ENCODE assay signal across 11 mouse cellular contexts in genomic region chr11:50252166-50252565, GRCm38 (mm10). TPM values are rescaled to one million over a fixed set of nuclear protein-coding genes. Genes with fewer than 3 reads are reported as not detected.
DNase-seq lines count a peak whose midpoint lies in the region; ATAC-seq and TF ChIP-seq lines count a peak whose summit lies in the region.
"Had no signal": no experiment of that assay in that cellular context is flagged by ENCODE, and none has a peak within 500 bp of the region (broad histone marks: within the 10 kb centered on the region; RNA-seq: fewer than 3 reads in every experiment).

No protein-coding gene starts in this region.

- no peaks in the 10 kb centered on the region for H3K27me3 ChIP-seq in lung, embryonic 15.5 days
- H3K27me3 ChIP-seq in embryonic facial prominence, embryonic 10.5 days (replicated peaks; ENCODE audit: low read depth, poor library complexity, severe bottlenecking): no peaks in the 10 kb centered on the region
- no peaks in the 10 kb centered on the region for H3K27me3 ChIP-seq in limb, embryonic 10.5 days (ENCODE audit: low read depth, poor library complexity, severe bottlenecking)
- H3K27me3 ChIP-seq: heart, embryonic 15.5 days had no signal

- no peak overlapping the region for H3K9ac ChIP-seq in lung, embryonic 15.5 days
- H3K9ac ChIP-seq: heart, embryonic 15.5 days had no signal

- no peak overlapping the region for H3K4me2 ChIP-seq in lung, embryonic 15.5 days
- H3K4me2 ChIP-seq: heart, embryonic 15.5 days had no signal

- no peak for ATAC-seq in lung, embryonic 15.5 days (ENCODE audit: borderline replicate concordance, extremely low read depth, low FRiP score, low TSS enrichment)

- H3K4me3 ChIP-seq in lung, embryonic 15.5 days: no peak overlapping the region
- no peak overlapping the region for H3K4me3 ChIP-seq in lung, adult 2 months (replicated peaks; ENCODE audit: extremely low read depth, low read depth, low read length)
- H3K4me3 ChIP-seq in embryonic facial prominence, embryonic 10.5 days: no peak overlapping the region
- H3K4me3 ChIP-seq in limb, embryonic 10.5 days: no peak overlapping the region
- H3K4me3 ChIP-seq: heart, embryonic 15.5 days had no signal

- no peak for DNase-seq in lung, adult 2 months
- DNase-seq in NIH3T3 (ENCODE audit: low read depth): peak; percentile 92
- DNase-seq in embryonic facial prominence, embryonic 10.5 days (ENCODE audit: low spot score): peak; percentile 70
- DNase-seq in limb, embryonic 10.5 days (ENCODE audit: low spot score): no peak
- no peak for DNase-seq in urinary bladder, postnatal 25 days (ENCODE audit: low spot score)
- DNase-seq in right cerebral cortex, postnatal 10 days (ENCODE audit: low spot score in 2 of 2): no peak
- no peak for DNase-seq in right cerebral cortex, postnatal 36 days (ENCODE audit: low spot score in 2 of 2)
- DNase-seq: adrenal gland, adult 2 months; right cerebral cortex, postnatal 25 days had no signal

- no peak for TF ChIP-seq CTCF in lung, adult 2 months (IDR thresholded peaks at IDR 0.05; ENCODE audit: insufficient read depth, low read length)

- peaks cover 10% of the 10 kb centered on the region; the same call in 1 of the 2 replicates for H3K4me1 ChIP-seq in lung, embryonic 15.5 days
- H3K4me1 ChIP-seq in lung, adult 2 months (ENCODE audit: control insufficient read depth, insufficient read depth, low read length): no peaks in the 10 kb centered on the region
- H3K4me1 ChIP-seq in embryonic facial prominence, embryonic 10.5 days: peaks cover 25% of the 10 kb centered on the region
- H3K4me1 ChIP-seq in limb, embryonic 10.5 days: peaks cover 16% of the 10 kb centered on the region

- H3K9me3 ChIP-seq in lung, embryonic 15.5 days: no peaks in the 10 kb centered on the region
- no peaks in the 10 kb centered on the region for H3K9me3 ChIP-seq in embryonic facial prominence, embryonic 10.5 days
- H3K9me3 ChIP-seq in limb, embryonic 10.5 days (replicated peaks): no peaks in the 10 kb centered on the region
- H3K9me3 ChIP-seq: heart, embryonic 15.5 days had no signal

- H3K27ac ChIP-seq in lung, embryonic 15.5 days: 0 out of 2 replicates have a peak overlapping the region, but pooled peaks have one; percentile 9
- H3K27ac ChIP-seq in embryonic facial prominence, embryonic 10.5 days (replicated peaks): peak overlapping the region; percentile 79
- peak overlapping the region; percentile 72 for H3K27ac ChIP-seq in limb, embryonic 10.5 days
- H3K27ac ChIP-seq: heart, embryonic 15.5 days had no signal

- H3K36me3 ChIP-seq in lung, embryonic 15.5 days: peaks cover 10% of the 10 kb centered on the region; the same call in 1 of the 2 replicates
- H3K36me3 ChIP-seq in embryonic facial prominence, embryonic 10.5 days (replicated peaks): peaks cover 25% of the 10 kb centered on the region
- H3K36me3 ChIP-seq in limb, embryonic 10.5 days: peaks cover 22% of the 10 kb centered on the region

- 39% methylated on average over 3 of the region's 3 CpGs for WGBS in lung, embryonic 15.5 days
- WGBS in lung, adult 2 months: 38% methylated on average over 3 of the region's 3 CpGs
- WGBS in embryonic facial prominence, embryonic 10.5 days: 33% methylated on average over 3 of the region's 3 CpGs
- 37% methylated on average over 3 of the region's 3 CpGs for whole genome bisulfite sequencing in limb, embryonic 10.5 days

- no peak for TF ChIP-seq POLR2A in lung, adult 2 months (IDR thresholded peaks at IDR 0.05; ENCODE audit: borderline replicate concordance, extremely low read depth, low read depth, low read length)

RNA-seq across cellular contexts. Expression of gene Ltc4s, which starts 13.8 kb away (rescaled TPM):
- 2.5 and 2.8 TPM in 2 replicates for polyA plus RNA-seq in lung, embryonic 15.5 days (2015; fragmentation: Nextera tagmentation; extraction: Ambion mirVana)
- 106 and 119 TPM in 2 replicates for polyA plus RNA-seq in lung, adult 2 months (2012; rRNA removed)
- polyA plus RNA-seq in embryonic facial prominence, embryonic 10.5 days (2016; fragmentation: Nextera tagmentation; extraction: Ambion mirVana): 0.75 and 1.4 TPM in 2 replicates
- polyA plus RNA-seq in limb, embryonic 10.5 days (2016; fragmentation: Nextera tagmentation; extraction: Ambion mirVana): 0.55 and 0.90 TPM in 2 replicates

RNA-seq across cellular contexts. Expression of gene Maml1, which starts 39.9 kb away (rescaled TPM):
- 6.2 and 6.5 TPM in 2 replicates for polyA plus RNA-seq in lung, embryonic 15.5 days (2015; fragmentation: Nextera tagmentation; extraction: Ambion mirVana)
- polyA plus RNA-seq in lung, adult 2 months (2012; rRNA removed): 19.5 and 22.5 TPM in 2 replicates
- polyA plus RNA-seq in embryonic facial prominence, embryonic 10.5 days (2016; fragmentation: Nextera tagmentation; extraction: Ambion mirVana): 6.7 and 7.2 TPM in 2 replicates
- 7.3 and 7.7 TPM in 2 replicates for polyA plus RNA-seq in limb, embryonic 10.5 days (2016; fragmentation: Nextera tagmentation; extraction: Ambion mirVana)

RNA-seq across cellular contexts. Expression of gene Mgat4b, which starts 41.5 kb away (rescaled TPM):
- polyA plus RNA-seq in lung, embryonic 15.5 days (2015; fragmentation: Nextera tagmentation; extraction: Ambion mirVana): 36.4 and 41.0 TPM in 2 replicates
- polyA plus RNA-seq in lung, adult 2 months (2012; rRNA removed): 77.4 and 91.7 TPM in 2 replicates
- 22.6 and 23.5 TPM in 2 replicates for polyA plus RNA-seq in embryonic facial prominence, embryonic 10.5 days (2016; fragmentation: Nextera tagmentation; extraction: Ambion mirVana)
- 27.7 and 28.6 TPM in 2 replicates for polyA plus RNA-seq in limb, embryonic 10.5 days (2016; fragmentation: Nextera tagmentation; extraction: Ambion mirVana)

RNA-seq across cellular contexts. Expression of gene Sqstm1, which starts 41.5 kb away (rescaled TPM):
- 251 and 273 TPM in 2 replicates for polyA plus RNA-seq in lung, embryonic 15.5 days (2015; fragmentation: Nextera tagmentation; extraction: Ambion mirVana)
- polyA plus RNA-seq in lung, adult 2 months (2012; rRNA removed): 249 and 251 TPM in 2 replicates
- 130 and 131 TPM in 2 replicates for polyA plus RNA-seq in embryonic facial prominence, embryonic 10.5 days (2016; fragmentation: Nextera tagmentation; extraction: Ambion mirVana)
- 111 and 137 TPM in 2 replicates for polyA plus RNA-seq in limb, embryonic 10.5 days (2016; fragmentation: Nextera tagmentation; extraction: Ambion mirVana)

Comparison
In these comparisons a context has a peak if more than half of its experiments do, and no peak if none do; other contexts are left out.
1. RNA of gene Ltc4s, which starts 13.8 kb away (polyA plus RNA-seq): 106 to 119 TPM in lung, adult 2 months; 2.5 to 2.8 TPM in lung, embryonic 15.5 days, 0.75 to 1.4 TPM in embryonic facial prominence, embryonic 10.5 days and 0.55 to 0.90 TPM in limb, embryonic 10.5 days; every median in the first group is over 10 times any median in the second.
2. H3K27ac ChIP-seq: peak in every context shown above with its lines; median percentile 79 in embryonic facial prominence, embryonic 10.5 days; 72 in limb, embryonic 10.5 days; 9 in lung, embryonic 15.5 days.
3. DNase-seq: peak in NIH3T3 (single experiment) and embryonic facial prominence, embryonic 10.5 days (single experiment); none in lung, adult 2 months (single experiment), limb, embryonic 10.5 days (single experiment), urinary bladder, postnatal 25 days (single experiment), right cerebral cortex, postnatal 10 days (0 of 2) and right cerebral cortex, postnatal 36 days (0 of 2).